Mouse (Mus musculus) neutrophil, adult 65 days (primary cell): Measurements from ENCODE around the gene Ddx6. TPM values are rescaled to one million over a fixed set of nuclear protein-coding genes. Genes with fewer than 3 reads are reported as not detected.

Experiments used
- total RNA-seq: library from RNA; stranded (reverse); gene quantifications from 2 replicates; pipeline ENCODE4 v1.2.4, GENCODE M21; 2023

Ddx6 gene
- total RNA-seq: 155 and 178 TPM in 2 replicates

DNA sequence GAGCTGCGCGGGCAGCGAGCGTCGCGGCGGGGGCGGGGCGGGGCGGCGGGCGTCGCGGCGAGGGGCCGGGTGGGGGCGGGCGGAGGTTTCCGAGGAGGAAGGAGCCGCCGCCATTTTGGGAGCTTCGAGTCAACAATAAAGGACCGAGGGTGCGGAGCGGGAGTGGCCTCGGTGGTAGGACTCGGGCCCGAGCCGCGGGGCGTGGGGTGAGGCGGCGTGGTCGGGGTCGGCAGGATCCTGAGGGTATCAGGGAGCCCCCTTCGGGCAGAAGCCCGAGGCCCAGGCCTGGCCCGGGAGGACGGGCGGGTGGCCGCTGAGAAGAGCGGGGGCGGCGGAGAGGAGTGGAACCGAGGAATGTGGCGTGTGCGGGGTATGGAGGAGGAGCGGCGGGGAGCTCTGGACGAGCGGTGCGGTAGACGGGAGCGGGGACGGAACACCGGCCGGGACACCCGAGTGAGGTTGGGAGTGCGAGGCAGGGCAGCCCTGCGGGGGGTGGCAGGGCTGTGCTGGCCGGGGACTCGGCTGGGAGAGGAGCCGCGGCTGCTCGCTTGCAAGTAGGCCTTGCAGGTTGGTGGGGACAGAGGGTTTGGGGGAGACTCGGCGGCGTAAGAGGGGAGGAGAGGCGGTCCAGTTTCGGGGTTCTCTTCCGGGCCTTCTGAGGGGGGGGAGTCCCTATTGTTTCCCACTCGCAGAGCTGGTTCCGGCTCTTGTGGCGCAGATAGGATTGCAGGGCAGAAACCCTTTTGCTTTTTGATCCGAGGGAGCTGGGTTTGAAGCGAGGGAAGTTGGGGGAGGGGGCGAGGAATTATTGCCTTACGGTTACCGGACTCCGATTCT lies at the start of gene Ddx6:
Gene Ddx6, plus strand, starts transcription at position 114 of the 837 bp plus-strand sequence.

DNA sequence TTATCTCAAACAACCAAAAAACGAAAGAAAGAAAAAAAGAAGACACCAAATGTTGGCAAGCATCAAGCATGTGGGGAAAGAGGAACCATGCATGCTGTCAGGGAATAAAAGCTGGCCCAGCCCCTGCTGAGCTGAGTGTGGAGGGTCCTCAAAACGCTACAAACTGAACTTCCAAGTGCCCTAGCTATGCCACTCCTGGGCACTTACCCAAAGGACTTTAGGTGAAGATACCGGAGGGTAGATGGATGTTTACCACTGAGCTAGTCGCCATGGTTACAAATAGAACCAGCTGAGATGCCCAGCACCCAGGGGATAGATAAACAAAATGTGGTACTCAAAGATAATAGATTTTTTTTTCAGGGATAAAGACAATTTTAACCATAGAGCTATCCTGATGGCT lies 43.1 kb upstream of the Ddx6 start, which contains the start of gene Cxcr5:
Gene Cxcr5, minus strand, starts transcription at position 281 of the 400 bp plus-strand sequence.

DNA sequence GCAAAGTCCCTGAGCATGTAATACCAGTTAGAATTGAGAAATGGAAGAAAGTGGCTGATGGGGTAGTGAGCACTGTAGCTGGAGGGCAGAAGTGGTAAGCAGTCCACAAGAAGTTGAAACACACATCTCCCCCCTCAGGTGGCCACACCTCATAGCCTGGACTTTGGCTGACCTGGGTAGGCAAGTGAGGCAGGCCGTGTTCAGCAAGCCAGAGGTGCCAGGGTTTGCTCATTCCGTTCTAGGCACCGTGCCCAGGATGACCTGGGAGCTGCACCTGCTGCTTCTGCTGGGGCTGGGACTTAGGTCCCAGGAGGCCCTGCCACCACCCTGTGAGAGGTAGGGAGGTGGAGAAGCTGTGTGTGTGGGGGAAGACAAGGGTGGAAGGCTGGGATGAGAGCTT lies 68.3 kb downstream of the Ddx6 start, which contains the start of gene Treh:
Gene Treh, plus strand, starts transcription at position 229 of the 400 bp plus-strand sequence.

Other genes starting within 250 kb of the Ddx6 start
- gene Vps11, start 243.2 kb upstream of the Ddx6 start, total RNA-seq: 49.5 and 63.8 TPM in 2 replicates
- 60.5 and 72.5 TPM in 2 replicates for gene Hyou1, start 225.4 kb upstream of the Ddx6 start, total RNA-seq
- gene Slc37a4, start 208.0 kb upstream of the Ddx6 start, total RNA-seq: 8.4 and 13.8 TPM in 2 replicates
- gene Rps25, start 197.8 kb upstream of the Ddx6 start, total RNA-seq: 664 and 910 TPM in 2 replicates
- 57.2 and 62.8 TPM in 2 replicates for gene Trappc4, start 197.3 kb upstream of the Ddx6 start, total RNA-seq
- 24.8 and 31.3 TPM in 2 replicates for gene Ccdc84, start 186.3 kb upstream of the Ddx6 start, total RNA-seq
- not detected in 2 replicates for gene Foxr1, start 163.8 kb upstream of the Ddx6 start, total RNA-seq
- not detected in 2 replicates for gene Upk2, start 149.9 kb upstream of the Ddx6 start, total RNA-seq
- gene Bcl9l, start 122.1 kb upstream of the Ddx6 start, total RNA-seq: 10.4 and 11.3 TPM in 2 replicates
- gene Cxcr5, start 43.0 kb upstream of the Ddx6 start, total RNA-seq: 0.45 TPM in 1 of 2 replicates, not detected in the other
- not detected in 2 replicates for gene Treh, start 68.3 kb downstream of the Ddx6 start, total RNA-seq
- gene Phldb1, start 130.3 kb downstream of the Ddx6 start, total RNA-seq: 2.0 and 4.8 TPM in 2 replicates
- gene Arcn1, start 163.0 kb downstream of the Ddx6 start, total RNA-seq: 109 and 136 TPM in 2 replicates
- 25.6 and 33.3 TPM in 2 replicates for gene Ift46, start 163.0 kb downstream of the Ddx6 start, total RNA-seq
- gene Tmem25, start 194.4 kb downstream of the Ddx6 start, total RNA-seq: 0.92 and 1.3 TPM in 2 replicates
- gene Ttc36, start 198.2 kb downstream of the Ddx6 start, total RNA-seq: 1.3 TPM in 1 of 2 replicates, not detected in the other